Mouse (Mus musculus) forebrain, embryonic 11.5 days (tissue): ENCODE measurements around the gene Mylk4. TPM values are rescaled to one million over a fixed set of nuclear protein-coding genes. Genes with fewer than 3 reads are reported as not detected.

Experiments
- ATAC-seq: fragments of 200-750 bp; cut with Nextera tagmentation; replicated peaks from 2 replicates; pipeline ENCODE4 v1.8.0; 2017; ENCODE audit warnings: moderate TSS enrichment; ENCODE audit not compliant: low FRiP score
- DNase-seq: peaks from one replicate; pipeline ENCODE4 v3.0.0-alpha.2; 2017; ENCODE audit warnings: low spot score
- H3K27ac ChIP-seq: fragments of 300-500 bp; sonication (generic); 2 replicates; pipeline ENCODE4 v1.5.1; 2014; ENCODE audit warnings: low read depth, low read length
- H3K27me3 ChIP-seq: fragments of 300-500 bp; sonication (generic); 2 replicates; pipeline ENCODE4 v1.6.1; 2014; ENCODE audit warnings: mild to moderate bottlenecking, low read length, mixed read lengths; ENCODE audit not compliant: control insufficient read depth, insufficient read depth
- H3K36me3 ChIP-seq: fragments of 300-500 bp; sonication (generic); 2 replicates; pipeline ENCODE4 v1.6.1; 2014; ENCODE audit warnings: mild to moderate bottlenecking, low read length, moderate library complexity, mixed read lengths; ENCODE audit not compliant: control insufficient read depth, insufficient read depth
- H3K4me1 ChIP-seq: fragments of 300-500 bp; sonication (generic); replicated peaks from 2 replicates; pipeline ENCODE4 v1.6.1; 2014; ENCODE audit warnings: low read length, mixed read lengths; ENCODE audit not compliant: control insufficient read depth, insufficient read depth
- H3K4me2 ChIP-seq: fragments of 300-500 bp; sonication (generic); 2 replicates; pipeline ENCODE4 v1.6.1; 2014; ENCODE audit warnings: low read depth, mild to moderate bottlenecking, low read length, moderate library complexity, mixed read lengths; ENCODE audit not compliant: severe bottlenecking
- H3K4me3 ChIP-seq: fragments of 300-500 bp; sonication (generic); 2 replicates; pipeline ENCODE4 v1.5.1; 2014; ENCODE audit warnings: low read depth, low read length
- H3K9ac ChIP-seq: fragments of 300-500 bp; sonication (generic); 2 replicates; pipeline ENCODE4 v1.6.1; 2014; ENCODE audit warnings: low read length
- H3K9me3 ChIP-seq: fragments of 300-500 bp; sonication (generic); 2 replicates; pipeline ENCODE4 v1.6.1; 2016; ENCODE audit warnings: low read length, mixed read lengths; ENCODE audit not compliant: control insufficient read depth
- WGBS: fragments of 180-500 bp; shearing (Covaris S2); extraction: QIAGEN DNeasy Blood & Tissue Kit; methylation state at CpG from one replicate; pipeline ENCODE4 v1.1.7; 2014; 5-methylcytosine and 5-hydroxymethylcytosine counted together
- polyA plus RNA-seq: library from polyadenylated mRNA; unstranded; fragments of >200 nt; fragmentation: Nextera tagmentation; extraction: Ambion mirVana; gene quantifications from 2 replicates; pipeline ENCODE4 v1.2.1, GENCODE M21; 2014

Mylk4 gene
- polyA plus RNA-seq, 1 experiment from 2014 or later = 0.11 TPM

DNA sequence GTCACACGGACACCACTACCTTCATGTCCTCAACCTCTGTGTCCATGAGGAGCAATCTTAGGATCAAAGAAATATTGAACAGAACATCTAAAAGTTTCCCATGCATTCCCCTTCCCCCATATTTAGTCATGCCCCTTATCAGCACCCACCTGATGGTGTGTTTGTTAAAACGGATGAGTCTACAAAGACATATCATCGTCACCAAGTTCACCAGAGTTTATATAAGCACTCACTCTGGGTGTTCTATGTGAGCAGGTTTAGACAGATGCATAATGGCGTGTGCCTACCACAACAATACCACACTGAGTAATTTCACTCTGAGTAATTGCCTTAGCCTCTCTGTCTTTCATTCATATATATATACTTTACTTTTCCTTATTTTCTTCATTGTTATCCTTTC, 116.4 kb downstream of the Mylk4 start:
- 83% methylated on average over 4 of the region's 4 CpGs for WGBS
- H3K9ac ChIP-seq = no peak overlapping the region
- no peak overlapping the region for H3K4me3 ChIP-seq
- H3K4me2 ChIP-seq = no peak overlapping the region
- no peaks in the 10 kb centered on the region for H3K9me3 ChIP-seq
- no peak for DNase-seq
- no peak for ATAC-seq
- H3K27ac ChIP-seq = no peak overlapping the region
- no peaks in the 10 kb centered on the region for H3K36me3 ChIP-seq
- H3K27me3 ChIP-seq = no peaks in the 10 kb centered on the region
- H3K4me1 ChIP-seq = no peaks in the 10 kb centered on the region

DNA sequence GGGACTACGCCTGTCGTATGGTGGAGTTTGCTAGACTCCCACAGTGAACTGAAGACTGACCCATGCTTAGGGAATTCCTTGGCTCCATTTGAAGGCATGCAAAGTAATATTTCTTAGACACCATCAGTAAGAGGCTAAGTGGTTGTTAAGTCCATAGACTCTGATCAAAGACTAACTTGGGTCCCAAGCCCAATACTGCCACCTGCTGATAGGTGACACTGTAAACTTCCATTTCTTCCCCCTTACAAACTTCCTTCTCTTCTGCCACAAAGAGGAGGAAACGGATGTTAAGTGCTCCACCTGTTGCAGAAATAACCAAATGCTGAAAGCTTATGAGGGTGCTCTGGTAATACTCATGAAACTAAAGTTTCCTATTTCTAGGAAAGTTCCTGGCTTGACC, 121.7 kb downstream of the Mylk4 start:
- Histone ChIP-seq H3K4me1 (no peaks in the 10 kb centered on the region), H3K9ac (no peak overlapping the region), H3K9me3 (no peaks in the 10 kb centered on the region), H3K4me2 (no peak overlapping the region), H3K27me3 (no peaks in the 10 kb centered on the region), H3K4me3 (no peak overlapping the region), H3K36me3 (no peaks in the 10 kb centered on the region), H3K27ac (no peak overlapping the region)
- ATAC-seq = no peak
- DNase-seq = no peak
- 84% methylated on average over 3 of the region's 3 CpGs for WGBS

DNA sequence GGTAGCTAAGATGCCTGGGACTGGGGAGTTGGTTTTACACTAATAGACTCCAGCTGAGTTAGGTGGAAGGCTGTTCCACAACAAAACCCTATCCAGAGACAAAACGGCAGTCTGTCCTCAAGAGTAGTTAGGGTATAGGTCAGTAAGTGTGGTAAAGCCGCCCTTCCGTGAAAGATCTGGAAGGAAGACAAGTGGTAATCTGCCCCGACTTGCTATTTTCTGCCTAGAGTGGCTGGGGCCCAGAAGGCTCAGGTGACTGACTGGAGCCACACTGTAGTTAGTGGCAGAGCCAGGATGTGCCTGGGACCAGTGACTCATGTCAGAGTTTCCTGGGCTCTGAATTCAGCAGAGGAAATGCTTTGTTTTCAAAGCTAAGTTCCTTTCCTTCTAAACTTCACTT, 123.5 kb downstream of the Mylk4 start:
- Histone ChIP-seq H3K36me3 (no peaks in the 10 kb centered on the region), H3K4me2 (no peak overlapping the region), H3K27me3 (no peaks in the 10 kb centered on the region), H3K4me3 (no peak overlapping the region), H3K4me1 (no peaks in the 10 kb centered on the region), H3K9me3 (no peaks in the 10 kb centered on the region), H3K27ac (no peak overlapping the region), H3K9ac (no peak overlapping the region)
- WGBS = 72% methylated on average over 4 of the region's 4 CpGs
- DNase-seq (no peak), ATAC-seq (no peak)

DNA sequence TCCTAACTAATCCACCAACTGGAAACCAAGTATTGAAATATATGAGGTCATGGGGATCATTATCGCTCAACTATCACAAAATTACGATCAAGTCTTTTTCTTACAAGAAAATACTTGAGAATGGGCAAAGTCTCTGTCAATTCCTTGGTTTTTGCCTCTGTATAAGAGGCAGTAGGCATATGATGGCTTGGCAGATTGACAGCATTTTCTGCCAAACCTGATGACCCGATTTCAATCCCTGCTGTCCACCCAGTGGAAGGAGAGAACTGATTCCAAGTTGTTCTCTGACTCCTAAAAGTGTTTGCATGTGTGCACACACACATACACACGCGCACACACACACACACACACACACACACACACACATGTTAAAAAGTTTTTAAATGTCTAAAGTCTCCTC, 124.5 kb downstream of the Mylk4 start:
- ATAC-seq = no peak

DNA sequence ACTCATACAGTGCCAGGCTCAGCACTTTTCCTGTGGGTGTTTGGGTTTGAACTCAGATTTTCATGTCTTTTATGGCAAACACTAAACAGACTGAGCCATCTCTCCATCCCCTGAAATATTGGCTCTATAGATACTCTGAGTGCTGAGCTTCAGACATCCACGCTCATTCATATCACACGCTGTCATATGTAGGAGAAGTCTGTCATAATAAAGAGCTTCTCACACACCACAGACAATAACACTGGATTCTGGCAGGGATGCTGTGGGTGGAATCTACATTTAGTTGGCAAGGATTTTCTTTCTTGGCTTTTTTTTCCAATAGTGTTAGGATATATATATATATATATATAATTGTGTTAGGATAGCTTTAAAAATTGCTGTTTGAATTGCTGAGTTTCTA, 126.2 kb downstream of the Mylk4 start:
- no peak overlapping the region for H3K4me3 ChIP-seq
- 95% methylated on average over 2 of the region's 2 CpGs for WGBS
- H3K4me2 ChIP-seq = no peak overlapping the region
- DNase-seq = no peak
- no peak overlapping the region for H3K27ac ChIP-seq
- H3K27me3 ChIP-seq = no peaks in the 10 kb centered on the region
- no peaks in the 10 kb centered on the region for H3K9me3 ChIP-seq
- no peaks in the 10 kb centered on the region for H3K4me1 ChIP-seq
- ATAC-seq = no peak
- no peaks in the 10 kb centered on the region for H3K36me3 ChIP-seq
- H3K9ac ChIP-seq = no peak overlapping the region

More for the DNA sequence above, 124.5 kb downstream of the Mylk4 start:
- no peak for DNase-seq
- Histone ChIP-seq H3K9ac (no peak overlapping the region), H3K9me3 (no peaks in the 10 kb centered on the region), H3K4me2 (no peak overlapping the region), H3K27me3 (no peaks in the 10 kb centered on the region), H3K36me3 (no peaks in the 10 kb centered on the region), H3K4me1 (no peaks in the 10 kb centered on the region), H3K27ac (no peak overlapping the region), H3K4me3 (no peak overlapping the region)
- 88% methylated on average over 5 of the region's 5 CpGs for WGBS

Other genes starting within 250 kb of the Mylk4 start
- gene Wrnip1, start 18.1 kb upstream of the Mylk4 start, polyA plus RNA-seq = 22.1 and 22.9 TPM in 2 replicates
- not detected in 2 replicates for gene D930007J09Rik, start 18.9 kb upstream of the Mylk4 start, polyA plus RNA-seq
- 0.68 and 1.1 TPM in 2 replicates for gene Serpinb1a, start 67.2 kb upstream of the Mylk4 start, polyA plus RNA-seq
- gene Serpinb1c, start 114.3 kb upstream of the Mylk4 start, polyA plus RNA-seq = not detected in 2 replicates
- 0.53 and 1.2 TPM in 2 replicates for gene Serpinb6b, start 181.3 kb upstream of the Mylk4 start, polyA plus RNA-seq
- gene Serpinb9, start 219.3 kb upstream of the Mylk4 start, polyA plus RNA-seq = 0.55 and 0.99 TPM in 2 replicates
- gene Serpinb9b, start 243.5 kb upstream of the Mylk4 start, polyA plus RNA-seq = 0.15 TPM in 1 of 2 replicates, not detected in the other